Mouse (Mus musculus): ENCODE results near the gene Acat3.
"Not testable (repeated sequence)": the region's sequence is repeated elsewhere in the genome, so short reads cannot be mapped to it uniquely, and the experiment has no call there.

Gene Acat3

DNA sequence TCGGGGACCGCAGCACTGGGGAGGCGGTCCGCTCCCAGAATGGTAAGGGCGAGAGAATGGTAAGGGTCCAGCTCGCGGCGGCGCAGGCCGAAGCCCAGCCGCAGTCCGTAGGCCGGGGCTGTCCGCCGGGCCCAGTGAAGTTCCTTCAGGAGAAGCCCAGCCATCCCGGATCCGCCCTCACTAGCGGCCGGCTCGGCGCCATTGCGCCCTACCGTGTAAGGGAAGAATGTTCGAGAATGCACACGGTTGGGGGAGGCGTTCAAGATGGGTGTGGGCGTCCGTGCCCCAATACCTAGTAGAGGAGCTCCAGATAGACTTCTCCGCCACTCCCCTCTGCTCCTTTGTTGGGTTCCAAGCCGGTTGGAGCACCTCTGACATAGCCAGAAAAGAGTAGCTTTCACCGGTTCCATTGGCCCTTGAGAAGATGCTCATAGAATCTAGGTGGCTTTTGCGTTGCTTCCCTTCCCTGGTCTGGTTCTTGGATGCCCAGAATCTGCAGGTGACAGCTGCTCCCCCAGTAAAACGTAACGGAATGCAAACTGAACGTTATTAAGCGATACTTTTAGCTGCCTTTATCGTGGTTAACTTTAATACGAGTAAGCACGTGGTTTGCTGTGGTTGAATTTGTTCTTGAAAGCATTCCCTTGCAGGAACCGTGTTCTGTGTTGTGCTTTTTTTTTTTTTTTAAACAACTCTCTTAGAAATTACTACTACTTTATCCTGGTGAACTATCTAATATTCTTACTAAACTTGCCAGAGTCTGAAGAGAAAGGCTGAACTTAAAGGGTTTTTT, 23.6 kb downstream of the Acat3 start:
- DNase-seq (ENCODE audit: low spot score), result peak; percentile 61

DNA sequence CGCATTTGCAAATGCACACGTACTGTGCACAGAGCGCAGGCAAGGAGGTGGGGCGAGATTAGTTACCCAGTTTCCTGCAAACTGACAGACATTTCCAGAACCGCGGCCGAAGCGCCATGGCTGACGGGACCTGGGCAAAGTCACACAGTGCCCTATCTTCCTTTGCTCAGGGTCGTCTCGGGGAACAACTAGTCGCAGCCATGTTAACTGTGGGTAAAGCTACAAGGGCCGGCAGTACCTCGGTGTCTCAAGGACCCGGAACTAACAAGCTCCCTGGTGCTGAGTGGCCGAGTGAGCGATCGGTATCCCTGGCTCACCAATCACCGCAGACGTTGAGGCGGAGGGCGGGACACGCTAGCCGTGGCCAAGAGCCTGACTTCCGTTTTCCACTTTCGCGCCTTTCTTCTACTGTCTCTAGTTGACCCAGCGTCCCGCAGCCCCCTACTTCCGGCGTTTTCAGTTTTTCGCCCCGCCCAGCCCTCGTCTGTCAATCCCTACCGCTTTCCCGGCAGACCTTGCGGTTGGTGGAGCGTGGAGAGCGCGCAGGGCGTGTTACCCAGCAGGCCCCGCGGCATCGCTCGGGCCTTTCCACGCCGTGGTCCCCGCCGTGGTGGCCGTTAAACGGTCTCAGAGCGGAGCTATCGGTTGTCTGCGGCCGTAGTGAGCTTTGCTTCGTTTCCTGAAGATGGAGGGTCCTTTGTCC, 24.4 kb downstream of the Acat3 start, which contains the start of gene Mrpl18:
Gene Mrpl18, minus strand, starts transcription at position 465 of the 703 bp plus-strand sequence.
- DNase-seq (ENCODE audit: low spot score), result peak; percentile 100

DNA sequence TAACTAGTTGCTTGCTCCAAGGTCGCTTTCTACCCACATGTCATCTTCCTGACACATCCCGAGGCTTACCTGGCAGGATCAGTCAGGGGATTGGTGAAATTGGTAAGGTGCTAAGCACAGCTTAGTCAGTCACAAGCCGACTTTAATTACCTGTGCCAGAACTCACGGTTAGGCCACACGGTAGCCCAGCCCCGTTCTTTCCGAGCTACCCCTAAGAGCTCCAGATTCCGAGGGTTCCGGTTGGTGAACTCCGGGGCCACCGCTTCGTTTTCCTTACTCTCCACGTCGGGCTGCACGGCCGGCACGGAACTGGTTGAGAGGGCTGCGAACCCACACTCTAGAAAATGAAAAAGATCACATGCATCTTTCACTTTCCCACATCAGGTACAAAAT, 24.9 kb downstream of the Acat3 start, which contains the start of gene Tcp1:
Gene Tcp1, plus strand, starts transcription at position 214 of the 393 bp plus-strand sequence.
- no peak for DNase-seq (ENCODE audit: low spot score)

DNA sequence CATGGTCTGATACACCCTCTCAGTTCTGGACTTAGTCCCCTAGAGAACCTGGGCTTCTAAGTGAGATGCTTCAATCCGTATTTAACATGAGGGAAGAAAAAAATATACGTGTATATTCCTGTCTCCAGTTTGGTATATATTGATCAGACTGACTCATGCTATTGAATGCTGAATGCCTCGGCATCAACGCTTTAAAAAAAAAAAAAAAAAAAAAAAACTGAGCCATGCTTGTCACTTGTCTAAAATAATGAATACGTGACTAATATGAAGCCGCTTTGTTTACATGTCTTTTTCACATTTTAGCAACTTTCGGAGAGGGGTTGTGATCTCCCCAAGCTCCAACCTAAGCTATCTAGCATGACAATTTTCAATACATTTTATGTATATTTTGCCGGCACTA, 30.0 kb downstream of the Acat3 start:
- no peak for DNase-seq (ENCODE audit: low spot score)

DNA sequence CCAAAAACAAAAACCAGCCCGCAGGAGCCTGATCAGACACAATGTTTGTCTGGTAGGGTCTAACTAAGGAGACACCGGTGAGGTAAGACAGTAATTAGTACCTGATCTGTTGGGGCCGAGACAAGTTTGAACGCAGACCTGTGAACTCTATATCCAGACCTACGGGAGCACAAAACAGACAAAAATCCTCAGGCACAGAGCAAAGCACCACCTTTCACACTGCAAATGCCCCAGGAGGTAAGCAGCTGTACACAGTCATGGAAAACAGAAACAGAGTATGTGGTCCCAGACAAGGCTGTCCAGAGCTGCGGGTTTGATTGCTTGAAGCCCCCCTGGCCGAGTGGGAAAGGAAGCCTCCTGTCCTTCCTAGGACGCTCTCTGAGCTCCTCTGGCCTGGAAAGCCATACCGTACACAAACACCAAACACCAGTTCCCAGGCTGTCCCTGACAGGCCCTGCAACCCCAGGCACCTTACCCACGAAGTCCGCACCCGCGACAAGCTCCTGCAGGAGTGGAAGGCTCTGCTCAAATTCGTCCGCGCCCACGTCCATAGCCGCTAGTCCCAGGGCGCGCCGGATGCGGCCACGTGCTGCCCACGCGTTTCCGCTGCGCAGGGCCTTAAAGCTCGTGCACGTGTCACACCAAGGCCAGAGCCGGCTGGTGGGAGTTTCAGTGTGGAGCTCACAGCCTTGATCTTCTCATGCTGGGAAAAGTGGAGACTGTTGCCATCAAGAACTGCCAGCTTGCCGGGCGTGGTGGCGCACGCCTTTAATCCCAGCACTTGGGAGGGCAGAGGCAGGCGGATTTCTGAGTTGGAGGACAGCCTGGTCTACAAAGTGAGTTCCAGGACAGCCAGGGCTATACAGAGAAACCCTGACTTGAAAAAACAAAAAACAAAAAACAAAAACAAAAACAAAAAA, 30.8 kb downstream of the Acat3 start, which contains the start of gene Pnldc1:
Gene Pnldc1, minus strand, starts transcription at position 870 of the 920 bp plus-strand sequence.
- DNase-seq (ENCODE audit: low spot score), result no peak

DNA sequence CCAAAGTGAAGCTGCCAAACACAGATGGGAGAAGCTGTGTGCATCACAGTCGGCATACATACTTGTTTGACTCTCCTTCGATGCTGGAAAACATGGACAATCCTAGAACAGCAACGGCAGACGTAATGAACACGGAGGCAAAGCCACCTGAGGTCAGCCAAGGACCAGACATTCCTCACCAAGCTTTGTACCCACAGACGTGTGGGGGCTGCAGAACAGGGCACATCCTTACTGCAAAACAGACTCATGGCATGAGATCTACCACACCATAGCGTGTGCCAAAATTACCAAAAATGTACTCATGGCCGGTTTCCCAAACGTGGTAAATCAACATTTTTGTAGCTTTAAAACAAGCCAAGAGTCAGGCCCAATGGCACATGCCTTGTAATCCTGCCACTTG, 34.0 kb downstream of the Acat3 start:
- no peak for DNase-seq (ENCODE audit: low spot score)

DNA sequence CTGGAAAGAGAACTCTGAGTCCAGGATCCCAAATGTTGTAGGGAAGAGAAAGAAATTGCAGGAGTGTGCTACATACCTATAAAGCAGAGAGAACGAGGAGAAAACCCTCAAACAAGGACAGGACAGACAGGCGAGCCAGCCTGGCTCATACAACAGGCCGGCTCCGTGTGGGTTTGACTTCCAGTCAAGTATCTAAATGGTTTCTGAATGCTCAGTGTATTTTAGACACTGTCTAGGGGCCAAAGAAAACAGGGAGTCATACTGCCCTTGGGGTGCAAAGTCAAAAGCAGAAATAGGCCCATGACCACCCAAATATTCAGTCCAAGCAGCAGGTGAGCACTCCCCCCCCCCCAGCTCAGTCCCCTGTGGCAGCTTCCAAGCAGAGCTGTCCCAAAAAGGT, 34.6 kb downstream of the Acat3 start:
- no peak for DNase-seq (ENCODE audit: low spot score)

DNA sequence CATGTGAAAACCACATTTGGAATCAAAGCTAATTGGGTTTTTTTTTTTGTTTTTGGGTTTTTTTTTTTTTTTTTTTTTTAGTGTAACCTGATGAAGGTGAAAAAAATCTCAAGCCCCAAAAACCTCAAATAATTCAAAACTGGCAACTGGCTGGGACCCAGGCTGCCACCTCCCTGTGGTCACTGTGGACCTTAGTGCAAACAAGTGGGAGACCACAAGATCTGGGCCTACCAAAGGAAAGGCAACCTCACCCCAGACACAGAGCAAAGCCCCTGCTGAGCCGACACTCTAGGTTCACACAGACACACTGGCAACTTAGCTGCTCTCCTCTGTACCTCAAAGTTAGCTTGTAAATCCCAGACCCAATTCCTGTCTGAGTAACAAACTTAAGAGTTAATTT, 36.1 kb downstream of the Acat3 start:
- DNase-seq (ENCODE audit: low spot score), result no peak

DNA sequence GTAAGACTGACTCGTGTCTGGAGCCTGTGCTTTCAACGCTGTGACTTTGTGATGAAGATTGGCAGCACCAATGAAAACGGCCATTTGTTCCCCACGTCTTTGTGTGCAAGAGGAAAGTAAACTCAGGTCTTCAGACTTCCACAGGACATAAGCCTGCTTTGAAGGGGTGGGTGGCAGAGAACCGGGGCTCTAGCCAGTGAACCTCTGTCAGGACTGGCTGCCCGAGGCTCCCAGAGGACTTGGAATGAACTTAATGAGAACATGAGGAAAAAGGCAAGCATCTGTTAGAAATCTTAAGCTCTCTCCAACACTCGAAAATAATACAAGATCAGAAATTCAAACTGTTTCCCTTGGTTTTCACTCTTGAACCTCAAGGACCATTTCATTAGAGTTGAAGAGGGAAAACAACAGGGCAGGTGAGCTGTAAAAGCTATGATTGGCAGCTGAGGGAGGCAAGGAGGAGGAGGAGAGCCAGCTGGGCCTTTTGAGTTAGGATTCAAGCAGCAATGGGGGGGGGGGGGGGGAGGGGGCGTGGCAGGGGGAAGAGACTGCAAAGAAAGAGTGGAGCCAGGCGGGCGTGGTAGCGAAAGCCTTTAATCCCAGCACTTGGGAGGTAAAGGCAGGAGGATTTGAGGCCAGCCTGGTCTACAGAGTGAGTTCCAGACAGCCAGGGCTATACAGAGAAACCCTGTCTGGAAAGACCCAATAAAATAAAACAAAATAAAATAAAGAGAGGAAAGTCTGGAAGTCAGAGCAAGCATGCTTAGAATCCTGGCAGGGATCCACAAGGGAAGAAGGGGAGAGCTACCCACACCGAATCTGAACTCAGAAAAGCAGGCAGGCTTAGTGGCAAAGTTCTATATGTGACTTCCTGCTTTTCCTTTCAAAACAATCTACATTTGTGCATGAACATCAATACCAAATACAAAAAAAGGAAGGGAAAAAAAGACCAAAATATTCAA, 36.7 kb downstream of the Acat3 start:
- no peak for DNase-seq (ENCODE audit: low spot score)

DNA sequence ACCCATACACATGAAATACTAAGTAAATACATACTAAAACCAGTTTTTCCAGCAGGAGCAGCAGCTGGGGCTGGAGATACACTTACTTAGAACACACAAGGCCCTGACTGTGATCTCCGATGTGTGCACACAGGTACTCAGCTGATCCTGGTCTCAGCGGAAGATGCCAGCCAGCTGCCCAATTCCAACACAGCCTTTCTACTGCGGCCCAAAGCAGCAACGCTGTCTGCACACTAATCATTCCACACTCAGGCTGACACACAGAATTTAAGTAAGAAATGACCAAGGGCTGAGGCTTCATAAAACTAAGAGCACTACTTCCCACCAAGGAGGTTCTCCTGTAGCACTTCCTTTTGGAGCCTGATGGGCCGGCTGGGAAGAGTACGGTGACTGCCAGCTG, 38.1 kb downstream of the Acat3 start:
- no peak for DNase-seq (ENCODE audit: low spot score)

DNA sequence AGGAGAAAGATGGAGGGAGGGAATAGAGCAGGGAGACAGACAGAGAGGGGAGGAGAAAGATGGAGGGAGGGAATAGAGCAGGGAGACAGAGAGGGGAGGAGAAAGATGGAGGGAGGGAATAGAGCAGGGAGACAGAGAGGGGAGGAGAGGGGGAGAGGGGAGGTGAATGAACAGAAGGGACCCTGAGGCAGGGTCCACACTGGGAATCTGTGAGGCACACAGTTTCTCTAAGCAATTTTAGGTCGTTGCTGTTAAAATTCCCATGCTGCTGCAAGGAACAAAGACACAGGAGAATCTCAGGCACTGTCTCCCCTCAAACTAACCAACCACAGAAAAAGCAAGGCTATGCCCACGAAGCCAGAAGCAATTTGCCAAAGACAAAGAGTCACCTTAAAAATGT, 41.8 kb downstream of the Acat3 start:
- not testable (repeated sequence) for DNase-seq (ENCODE audit: low spot score)

DNA sequence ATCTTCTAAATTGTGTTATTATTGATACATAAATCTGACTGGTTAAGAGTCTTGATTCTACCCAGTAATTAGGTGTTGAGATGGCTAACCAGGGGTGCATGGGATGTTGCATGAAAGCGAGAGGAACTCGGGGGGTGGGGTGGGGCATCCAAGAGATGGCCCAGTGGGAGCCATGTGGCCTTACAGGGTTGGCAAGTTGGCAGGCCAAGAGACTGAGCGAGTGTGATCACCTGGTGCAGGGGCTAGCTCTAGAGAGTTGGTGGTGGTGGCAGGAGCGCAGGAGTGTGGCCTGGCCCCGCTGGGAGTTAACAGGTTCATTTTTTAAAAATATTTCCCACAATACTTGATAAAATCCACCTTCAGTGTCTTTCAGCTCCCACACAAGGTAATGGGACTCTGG, 42.7 kb downstream of the Acat3 start:
- no peak for DNase-seq (ENCODE audit: low spot score)

DNA sequence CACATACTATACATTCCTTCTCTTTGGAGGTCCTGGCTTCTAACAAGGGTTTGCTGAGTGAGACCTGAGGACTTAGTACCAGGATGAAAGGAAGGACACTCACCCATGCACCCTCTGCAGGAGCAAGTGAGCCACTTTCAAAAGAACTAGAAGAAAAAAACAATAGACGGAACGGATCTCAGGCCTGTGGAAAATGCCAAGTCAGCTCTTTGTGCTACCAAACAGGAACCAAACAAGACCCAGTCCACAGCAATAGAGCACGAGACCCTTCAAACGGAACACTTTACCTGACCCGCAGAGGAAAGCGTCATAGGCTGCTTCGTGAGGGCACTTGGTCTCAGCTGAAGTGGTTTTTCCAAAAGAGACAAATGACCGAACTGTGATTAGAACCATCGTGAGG, 48.4 kb downstream of the Acat3 start:
- no peak for DNase-seq (ENCODE audit: low spot score)

DNA sequence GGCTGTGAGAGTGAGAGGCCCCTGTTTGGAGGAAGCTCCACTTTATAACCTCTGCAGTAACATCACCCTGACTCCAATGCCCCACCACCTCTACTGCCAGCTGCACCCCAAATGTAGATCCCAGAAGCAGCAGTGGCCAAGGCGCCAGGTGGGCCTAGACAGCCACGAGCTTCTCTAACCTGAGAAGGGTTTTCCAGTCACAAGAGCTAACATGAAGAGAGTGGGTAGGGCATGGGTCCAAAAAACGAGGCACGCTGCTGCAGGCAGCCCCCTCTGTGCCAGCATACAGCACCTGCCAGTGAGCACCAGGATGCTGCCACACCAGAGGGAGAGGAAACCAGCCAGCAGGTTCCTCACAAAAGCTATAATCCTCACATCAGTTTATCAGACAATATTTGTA, 49.3 kb downstream of the Acat3 start:
- DNase-seq (ENCODE audit: low spot score), result no peak

DNA sequence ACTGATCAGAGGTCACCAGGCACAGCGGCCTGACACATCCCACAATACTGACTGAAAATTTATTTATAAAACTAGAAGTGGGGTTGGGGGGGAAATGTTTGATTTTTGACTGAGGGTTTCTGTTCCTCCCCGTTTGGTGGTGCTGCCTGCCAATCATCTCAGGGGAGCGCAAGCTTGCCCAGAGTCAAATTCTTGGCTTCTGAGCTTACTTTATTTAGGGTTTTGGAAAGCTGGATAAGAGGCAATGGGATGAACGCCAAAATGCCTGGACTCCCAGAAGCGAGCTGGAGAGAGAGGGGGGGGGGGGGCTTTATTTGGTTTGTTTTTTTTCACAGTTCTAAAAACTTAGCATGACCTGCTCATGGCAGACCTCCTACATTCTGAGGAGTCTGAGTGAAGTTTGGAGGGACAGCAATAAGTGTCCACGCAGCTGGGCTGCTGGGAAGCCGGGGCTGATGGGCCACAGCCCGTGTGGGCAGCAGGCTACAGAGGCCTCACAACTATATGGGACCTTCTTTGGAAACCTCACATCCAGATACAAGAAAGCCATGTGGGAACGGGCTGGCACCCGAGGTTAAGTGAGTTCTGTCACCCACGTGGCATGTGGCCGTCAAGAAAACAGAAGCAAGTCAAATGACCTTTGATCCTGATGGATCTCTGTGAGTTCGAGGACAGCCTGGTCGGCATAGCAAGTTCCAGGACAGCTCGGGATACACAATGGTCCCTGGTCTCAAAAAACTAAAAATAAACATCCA, 53.2 kb downstream of the Acat3 start:
- DNase-seq (ENCODE audit: low spot score), result no peak

DNA sequence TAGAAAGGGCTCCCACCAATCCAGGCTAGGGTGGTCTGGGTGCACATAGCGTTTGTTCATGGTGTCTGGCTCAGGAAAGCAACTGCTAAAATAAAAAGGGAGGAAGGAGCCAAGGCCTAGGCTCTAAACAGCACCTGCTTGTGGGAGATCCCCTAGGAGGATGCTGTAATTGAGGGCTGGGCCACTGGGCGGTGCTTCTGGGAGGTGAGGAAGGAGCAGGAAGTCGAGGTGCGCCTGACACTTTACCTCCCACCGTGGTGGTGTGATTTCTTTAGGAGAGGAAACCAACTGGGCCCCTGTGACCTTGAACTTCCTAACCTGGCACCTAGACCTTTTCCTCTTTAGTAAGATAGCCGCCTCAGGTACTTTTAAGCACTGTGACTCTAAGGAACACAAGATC, 53.8 kb downstream of the Acat3 start:
- no peak for DNase-seq (ENCODE audit: low spot score)

DNA sequence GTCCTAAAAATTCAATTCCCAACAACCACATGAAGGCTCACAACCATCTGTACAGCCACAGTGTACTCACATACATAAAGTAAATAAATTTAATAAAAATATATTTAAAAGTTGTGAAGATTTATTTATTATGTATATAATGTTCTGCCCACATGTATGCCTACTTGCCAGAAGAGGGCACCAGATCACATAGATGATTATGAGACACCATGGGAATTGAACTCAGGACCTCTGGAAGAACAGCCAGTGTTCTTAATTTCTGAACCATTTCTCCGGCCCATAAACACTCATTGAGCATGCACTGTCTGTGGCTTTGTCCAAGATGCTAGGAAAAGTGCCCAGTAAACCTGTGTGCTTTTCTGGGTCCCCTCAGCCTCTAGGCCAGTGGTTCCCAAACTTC, 59.2 kb downstream of the Acat3 start:
- no peak for DNase-seq (ENCODE audit: low spot score)

DNA sequence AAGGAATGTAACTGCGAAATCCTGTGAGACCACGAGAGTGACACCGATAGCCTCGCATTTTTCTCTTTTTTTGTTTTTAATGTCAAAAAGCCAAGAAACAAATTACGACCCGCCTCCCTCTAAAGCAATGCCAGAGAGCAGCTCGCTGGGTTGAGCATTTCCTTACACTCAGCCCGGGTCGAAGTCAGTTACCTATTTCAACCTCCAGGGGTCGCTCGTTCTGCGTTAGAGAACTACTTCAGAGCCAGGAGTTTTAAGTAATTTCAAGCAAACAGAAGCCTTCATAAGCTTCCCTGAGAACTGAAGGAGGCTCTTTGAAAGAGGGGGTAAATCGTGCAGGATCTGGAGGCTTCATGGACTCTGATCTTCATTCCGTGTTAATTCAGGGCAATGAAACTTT, 60.2 kb downstream of the Acat3 start:
- peak; percentile 79 for DNase-seq (ENCODE audit: low spot score)

DNA sequence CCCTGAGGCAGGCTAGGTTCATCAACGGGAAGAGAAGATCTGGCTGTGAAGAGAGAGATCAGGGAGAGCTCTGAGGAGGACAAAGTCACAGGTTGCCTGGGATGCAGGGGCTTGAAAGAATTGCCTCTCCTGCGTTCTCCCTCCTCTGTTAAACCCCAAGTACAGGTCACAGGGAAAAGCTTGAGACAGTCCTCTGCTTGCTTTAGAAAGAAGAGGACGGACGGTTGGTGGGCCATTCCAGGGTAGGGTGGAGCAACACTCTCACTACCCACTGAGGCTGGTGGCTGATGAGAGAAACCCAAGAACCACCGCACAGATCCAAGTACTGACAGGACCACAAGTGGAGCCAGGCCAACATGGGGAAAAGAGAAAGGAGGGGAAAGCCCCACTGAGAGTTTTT, 64.7 kb downstream of the Acat3 start, which contains the start of gene Mrgprh:
Gene Mrgprh, plus strand, starts transcription at position 301 of the 400 bp plus-strand sequence.
- DNase-seq (ENCODE audit: low spot score), result no peak

All from MN1 (cell line).